In the genomic region with DNA sequence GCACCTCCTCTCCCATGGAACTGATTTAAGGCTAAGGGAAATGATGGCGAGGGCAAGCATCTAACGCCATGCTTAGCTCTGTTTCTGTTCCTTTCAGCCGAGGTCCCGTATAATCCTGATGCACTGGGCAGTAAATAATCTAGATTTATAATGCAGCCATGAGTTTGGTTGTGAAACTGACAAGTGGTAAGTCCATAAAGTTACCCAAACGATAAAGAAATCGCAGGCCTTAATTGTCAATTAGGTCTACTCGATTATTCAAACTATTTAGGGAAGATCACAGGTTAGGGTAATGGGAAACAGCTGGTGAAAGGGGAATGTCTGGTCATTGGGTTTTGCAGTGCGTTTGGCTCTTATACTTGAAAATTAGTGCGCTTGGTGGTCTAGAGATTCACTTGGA, we compare ENCODE assay signal across 12 mouse cellular contexts.
"Had no signal": no experiment of that assay in that cellular context is flagged by ENCODE, and none has a peak within 500 bp of the region (broad histone marks: within the 10 kb centered on the region; RNA-seq: fewer than 3 reads in every experiment).

No protein-coding gene starts in this region.

- H3K4me2 ChIP-seq: limb, embryonic 15.5 days; liver, embryonic 12.5 days; lung, embryonic 14.5 days; midbrain, embryonic 12.5 days had no signal

- DNase-seq: kidney, postnatal 10 days; kidney, postnatal 4 days; lung, embryonic 14.5 days; lung, postnatal 10 days; lung, postnatal 4 days; right cerebral cortex, postnatal 25 days; thymus, postnatal 4 days had no signal

- H3K9me3 ChIP-seq: limb, embryonic 15.5 days; liver, embryonic 12.5 days; megakaryocyte, embryonic 14.5 days; midbrain, embryonic 12.5 days had no signal

- H3K4me3 ChIP-seq: layer of hippocampus, adult 2 months; limb, embryonic 15.5 days; liver, embryonic 12.5 days; megakaryocyte, embryonic 14.5 days; midbrain, embryonic 12.5 days had no signal

- H3K9ac ChIP-seq: limb, embryonic 15.5 days; liver, embryonic 12.5 days; lung, embryonic 14.5 days; midbrain, embryonic 12.5 days had no signal

- H3K27me3 ChIP-seq: limb, embryonic 15.5 days; liver, embryonic 12.5 days; megakaryocyte, embryonic 14.5 days; midbrain, embryonic 12.5 days had no signal

- ATAC-seq: liver, embryonic 12.5 days had no signal

- H3K36me3 ChIP-seq: limb, embryonic 15.5 days; liver, embryonic 12.5 days; midbrain, embryonic 12.5 days had no signal

- H3K27ac ChIP-seq: layer of hippocampus, adult 2 months; limb, embryonic 15.5 days; liver, embryonic 12.5 days; midbrain, embryonic 12.5 days had no signal

- H3K4me1 ChIP-seq: liver, embryonic 12.5 days; megakaryocyte, embryonic 14.5 days; midbrain, embryonic 12.5 days had no signal
